Mouse (Mus musculus) frontal cortex, adult (tissue): ENCODE results near the gene Slc2a4.
"Not testable (repeated sequence)": the region's sequence is repeated elsewhere in the genome, so short reads cannot be mapped to it uniquely, and the experiment has no call there.

Source experiments
- ATAC-seq: cut with Nextera tagmentation; 2 replicates; pipeline ENCODE4 v1.9.2; 2017; ENCODE audit warnings: mild to moderate bottlenecking, moderate library complexity, mixed read lengths; ENCODE audit not compliant: low TSS enrichment

Gene Slc2a4

DNA sequence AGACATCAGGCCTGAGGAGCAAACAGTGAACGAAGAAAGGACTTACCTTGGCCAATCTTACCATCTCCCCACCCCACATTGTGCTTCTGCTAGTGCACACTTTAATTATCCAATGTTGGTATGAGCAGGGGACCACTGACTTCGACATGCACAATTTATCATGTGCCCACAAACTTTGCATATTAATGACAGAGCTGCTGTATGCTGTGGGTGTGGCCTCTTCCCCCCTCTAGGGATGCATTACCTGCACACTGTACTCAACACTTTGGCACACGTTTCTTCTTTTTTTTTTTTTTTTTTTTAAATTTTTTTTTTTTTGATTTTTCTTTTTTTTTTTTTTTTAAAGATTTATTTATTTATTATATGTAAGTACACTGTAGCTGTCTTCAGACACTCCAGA, 22.8 kb upstream of the Slc2a4 start:
- no peak for ATAC-seq

DNA sequence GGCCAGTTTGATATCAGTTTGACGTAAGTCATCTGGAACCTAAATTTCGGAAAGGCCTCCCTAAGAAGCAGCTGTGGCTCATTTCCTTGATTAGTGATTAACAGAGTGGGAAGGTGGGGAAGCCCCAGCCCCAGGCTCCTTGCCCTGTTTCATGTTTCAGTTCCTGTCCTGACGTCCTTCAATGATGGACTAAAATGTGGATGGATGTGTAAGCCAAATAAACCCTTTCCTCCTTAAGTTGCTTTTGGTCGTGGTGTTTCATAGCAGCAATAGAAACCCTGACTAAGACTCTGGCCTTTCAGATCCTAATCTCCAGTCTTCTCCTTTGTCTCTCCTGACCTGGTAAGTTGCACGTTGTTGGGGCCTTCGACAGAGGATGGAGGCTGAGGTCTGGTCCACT, 22.2 kb upstream of the Slc2a4 start:
- no peak for ATAC-seq

DNA sequence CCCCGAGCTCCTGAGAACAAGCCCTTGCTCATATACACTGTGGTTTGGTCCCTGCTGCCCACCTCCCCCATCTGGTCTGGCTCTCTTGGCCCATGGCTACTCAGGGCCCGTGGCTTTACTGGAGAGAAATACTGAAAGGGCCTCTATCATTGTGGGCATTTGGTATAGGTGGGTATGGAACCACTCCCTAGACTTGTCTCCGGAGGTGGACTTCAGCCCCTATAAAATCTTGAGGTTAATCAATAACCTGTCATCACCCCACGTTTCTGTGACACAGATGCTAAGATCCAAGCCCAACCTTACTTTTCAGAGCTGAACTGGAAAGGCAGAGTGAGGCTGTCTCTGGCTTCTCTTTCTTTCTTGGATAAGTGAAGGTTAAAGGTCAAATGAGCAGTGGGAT, 20.8 kb upstream of the Slc2a4 start:
- ATAC-seq = no peak

DNA sequence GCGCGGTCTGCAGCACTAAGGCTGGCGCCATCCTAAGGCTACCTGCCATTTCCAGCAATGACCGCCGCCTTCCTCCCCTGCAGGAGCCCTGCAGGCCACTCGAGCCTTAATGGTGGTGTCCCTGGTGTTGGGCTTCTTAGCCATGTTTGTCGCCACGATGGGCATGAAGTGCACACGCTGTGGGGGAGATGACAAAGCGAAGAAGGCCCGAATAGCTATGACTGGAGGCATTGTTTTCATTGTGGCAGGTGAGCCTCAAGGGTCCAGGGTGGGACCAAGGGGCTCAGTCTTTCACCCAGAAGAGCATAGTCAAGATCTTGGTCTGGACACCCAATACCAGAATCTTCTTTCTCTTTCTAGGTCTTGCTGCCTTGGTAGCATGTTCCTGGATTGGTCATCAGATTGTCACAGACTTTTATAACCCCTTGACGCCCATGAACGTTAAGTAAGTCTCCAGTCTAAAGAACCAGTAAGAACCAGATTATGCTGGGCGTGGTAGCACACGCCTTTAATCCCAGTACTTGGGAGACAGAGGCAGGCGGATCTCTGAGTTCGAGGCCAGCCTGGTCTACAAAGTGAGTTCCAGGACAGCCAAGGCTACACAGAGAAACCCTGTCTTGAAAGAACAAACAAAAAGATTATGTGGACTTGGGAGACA, 19.0 kb upstream of the Slc2a4 start:
- no peak for ATAC-seq

DNA sequence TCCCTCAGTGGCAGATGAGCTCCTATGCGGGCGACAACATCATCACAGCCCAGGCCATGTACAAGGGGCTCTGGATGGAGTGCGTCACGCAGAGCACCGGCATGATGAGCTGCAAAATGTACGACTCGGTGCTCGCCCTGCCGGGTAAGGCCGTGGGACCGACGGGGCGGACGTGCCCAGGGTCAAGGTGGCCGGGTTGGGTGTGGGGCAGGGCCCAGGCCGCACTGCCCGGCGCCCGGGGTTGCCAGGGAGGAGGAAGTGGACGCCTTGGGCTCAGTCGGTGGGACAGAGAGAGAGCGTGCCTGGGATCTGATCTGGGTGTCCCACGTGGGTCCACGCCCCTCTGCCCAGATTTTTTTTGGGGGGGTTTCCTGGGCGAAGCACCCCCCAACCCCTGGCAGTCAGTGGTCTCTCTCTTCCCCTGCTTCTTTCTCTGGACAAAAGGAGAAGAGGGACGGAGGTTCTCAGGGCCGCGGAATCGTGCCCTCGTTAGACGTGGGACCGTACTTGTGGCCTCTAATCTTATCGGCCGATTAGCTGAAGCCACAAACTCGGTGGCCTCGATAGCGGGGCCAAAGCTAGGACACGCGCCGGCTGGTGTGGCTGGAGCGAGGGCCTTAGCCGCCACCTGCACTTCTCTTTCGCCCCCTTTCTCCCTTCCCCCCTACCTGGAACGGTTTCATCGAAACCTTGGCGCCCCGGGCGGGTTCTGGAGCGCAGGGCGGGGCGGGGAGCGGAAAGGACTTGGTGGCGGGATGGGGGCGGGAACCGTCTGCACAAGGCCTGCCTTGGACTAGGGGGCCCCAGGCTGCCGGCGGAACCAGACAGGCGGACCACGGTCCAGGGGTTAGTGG, 18.2 kb upstream of the Slc2a4 start:
- no peak for ATAC-seq

DNA sequence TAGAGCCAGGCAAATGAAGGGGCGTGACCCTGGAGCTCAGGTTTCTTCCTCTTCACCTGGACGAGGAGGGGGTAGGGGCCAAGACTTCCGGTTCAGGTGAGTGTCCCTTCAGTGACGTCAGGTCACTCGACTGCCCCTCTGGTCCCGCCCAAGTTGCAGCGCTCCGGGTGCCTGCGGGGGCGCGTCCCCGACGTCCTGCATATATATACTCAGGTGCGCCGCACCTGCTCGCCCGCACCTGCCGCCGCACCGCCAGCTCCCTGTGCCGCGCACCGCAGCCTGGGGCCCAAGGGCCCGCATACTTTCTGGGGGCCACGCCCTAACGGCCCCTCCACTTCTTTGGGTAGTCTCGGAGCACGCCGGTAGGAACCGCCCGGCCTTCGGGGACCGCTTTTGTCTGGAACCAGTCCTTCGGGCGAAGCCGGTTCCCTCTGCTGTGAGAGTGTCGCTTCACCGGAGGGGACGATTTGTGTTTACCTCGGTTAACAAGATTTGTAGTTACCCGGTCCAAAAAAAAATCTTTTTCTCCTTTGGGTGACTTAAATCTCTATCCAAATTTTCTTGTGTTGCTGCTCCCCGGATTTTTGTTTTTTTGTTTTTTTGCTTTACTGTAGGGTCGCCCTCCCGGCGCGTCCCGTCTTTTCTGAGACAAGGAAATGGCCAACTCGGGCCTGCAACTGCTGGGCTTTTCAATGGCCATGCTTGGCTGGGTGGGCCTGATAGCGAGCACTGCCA, 17.4 kb upstream of the Slc2a4 start:
- ATAC-seq = no peak

DNA sequence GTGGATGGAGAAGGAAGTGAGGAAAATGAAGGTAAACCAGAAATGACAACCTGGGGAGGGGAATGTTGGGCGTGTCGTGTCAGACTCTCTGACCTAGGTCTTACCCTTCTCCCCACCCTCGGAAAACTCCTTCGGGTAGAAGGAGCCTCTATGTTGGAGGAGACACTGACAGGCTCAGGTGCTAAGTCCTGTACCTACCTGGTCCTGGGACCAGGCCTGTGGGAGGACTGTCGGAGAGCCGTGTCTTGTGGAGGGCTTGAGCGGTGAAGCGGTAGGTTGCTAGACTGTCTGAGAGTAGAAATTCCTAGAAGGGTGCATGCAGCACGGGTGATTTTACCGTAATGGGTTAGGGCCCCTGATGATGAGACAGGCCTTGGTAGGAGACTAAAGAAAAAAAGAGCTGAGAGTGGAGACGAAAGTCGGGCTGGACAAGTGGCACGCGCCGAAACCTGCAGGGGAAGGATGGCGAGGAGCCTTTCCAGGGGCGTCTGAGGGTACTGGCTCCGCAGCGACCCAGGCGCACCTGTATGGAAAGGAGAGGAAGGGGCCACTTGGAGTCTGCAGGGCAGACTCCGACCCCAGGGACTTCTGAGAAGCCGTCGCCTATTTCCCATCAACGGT, 16.8 kb upstream of the Slc2a4 start, which contains the start of gene Cldn7:
TSS of gene Cldn7 (plus strand) at position 130 of the 621 bp plus-strand sequence.
- no peak for ATAC-seq

DNA sequence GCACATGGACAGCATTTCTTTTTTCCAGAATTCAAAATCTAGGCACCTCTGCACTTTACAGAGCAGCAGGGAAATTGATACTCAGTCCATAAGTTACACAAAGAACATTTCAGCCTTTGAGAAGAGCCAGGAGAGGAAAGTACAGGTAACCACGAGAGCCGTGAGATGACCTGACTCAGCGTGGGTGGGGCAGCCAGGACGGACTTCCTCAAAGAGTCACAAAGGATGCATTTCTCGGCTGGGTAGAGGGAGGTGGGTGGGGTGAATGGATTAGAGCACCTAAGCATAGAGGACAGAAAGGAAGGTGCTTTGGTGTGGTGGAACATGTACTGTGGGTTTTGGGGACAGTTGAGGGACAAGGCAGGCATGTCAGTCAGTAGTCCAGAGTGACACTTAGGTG, 13.9 kb upstream of the Slc2a4 start:
- no peak for ATAC-seq

DNA sequence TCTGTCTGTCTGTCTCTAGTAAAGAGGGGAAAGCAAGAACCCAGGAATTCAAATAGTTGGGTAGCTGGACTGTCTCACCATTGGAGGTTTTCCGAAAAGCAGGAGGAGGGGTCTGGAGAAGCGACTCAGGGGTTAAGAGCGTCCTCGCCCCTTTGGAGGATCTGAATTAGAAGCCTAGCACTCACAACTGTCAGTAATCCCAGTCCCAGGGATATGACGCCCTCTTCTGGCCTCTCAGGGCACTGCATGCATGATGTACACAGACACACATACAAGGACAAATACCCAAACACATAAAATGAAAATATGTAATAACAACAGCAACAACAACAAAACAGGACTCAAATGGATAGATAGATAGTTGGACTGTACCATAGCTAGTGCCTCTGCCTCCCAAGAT, 12.6 kb upstream of the Slc2a4 start:
- no peak for ATAC-seq

DNA sequence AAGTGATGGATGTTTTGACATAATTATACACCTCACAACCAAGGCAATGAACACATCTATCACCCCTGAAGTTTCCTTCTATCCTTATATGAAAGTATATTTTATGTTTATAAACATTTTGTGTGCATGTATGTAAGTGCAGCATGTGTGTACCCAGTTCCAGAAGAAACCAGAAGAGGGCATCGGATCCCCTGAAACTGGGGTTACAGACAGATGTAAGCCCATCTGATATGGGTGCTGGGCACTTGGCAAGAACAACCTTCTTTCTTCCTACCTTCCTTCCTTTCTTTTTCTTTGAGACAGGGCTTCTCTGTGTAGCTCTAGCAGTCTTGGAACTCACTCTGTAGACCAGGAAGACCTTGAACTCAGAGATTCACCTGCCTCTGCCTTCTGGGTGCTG, 8.2 kb upstream of the Slc2a4 start:
- no peak for ATAC-seq

DNA sequence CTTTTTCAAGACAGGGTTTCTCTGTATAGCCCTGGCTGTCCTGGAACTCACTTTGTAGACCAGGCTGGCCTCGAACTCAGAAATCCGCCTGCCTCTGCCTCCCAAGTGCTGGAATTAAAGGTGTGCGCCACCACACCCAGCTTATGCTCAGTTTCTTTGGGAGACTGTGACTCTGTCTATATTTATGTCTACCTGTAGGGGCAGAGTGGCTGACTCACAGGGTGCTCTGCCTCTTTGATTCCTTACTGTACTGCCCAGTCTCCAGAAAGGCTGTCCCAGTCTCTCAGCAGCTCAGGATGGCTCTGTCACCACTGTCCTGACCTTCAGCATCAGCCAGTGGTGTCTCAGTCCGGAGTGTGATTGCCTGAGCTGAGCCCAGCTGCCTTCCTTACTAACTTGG, 7.6 kb upstream of the Slc2a4 start:
- not testable (repeated sequence) for ATAC-seq

DNA sequence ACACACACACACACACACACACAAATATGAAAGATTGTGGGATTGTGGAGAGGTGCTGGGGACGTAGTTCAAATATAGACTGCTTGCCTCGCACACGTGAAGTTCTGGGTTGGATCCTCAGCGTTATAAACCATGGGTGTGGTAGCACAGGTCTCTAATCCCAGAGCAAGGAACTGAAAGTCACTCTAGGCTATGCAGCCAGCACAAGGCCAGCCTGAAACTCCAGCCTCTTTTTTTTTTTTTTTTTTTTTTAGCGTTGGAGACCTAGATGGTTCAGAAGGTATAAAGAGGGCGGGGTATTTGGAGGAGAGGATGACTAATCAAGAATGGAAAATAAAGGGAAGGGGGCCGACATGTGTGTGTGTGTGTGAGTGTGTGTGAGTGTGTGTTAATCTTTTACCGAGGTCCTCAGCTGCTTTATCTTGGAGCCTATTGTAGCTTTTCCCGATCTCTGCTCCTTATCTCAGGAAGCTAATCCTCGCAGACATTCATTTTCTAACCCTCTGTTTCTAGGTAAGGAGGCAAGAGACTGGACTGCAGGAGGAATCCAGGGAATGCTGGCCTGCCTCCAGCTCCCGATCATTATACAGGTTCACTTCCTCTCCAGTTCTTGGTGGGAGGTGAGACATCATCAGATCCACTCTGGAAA, 5.4 kb upstream of the Slc2a4 start:
- no peak for ATAC-seq

DNA sequence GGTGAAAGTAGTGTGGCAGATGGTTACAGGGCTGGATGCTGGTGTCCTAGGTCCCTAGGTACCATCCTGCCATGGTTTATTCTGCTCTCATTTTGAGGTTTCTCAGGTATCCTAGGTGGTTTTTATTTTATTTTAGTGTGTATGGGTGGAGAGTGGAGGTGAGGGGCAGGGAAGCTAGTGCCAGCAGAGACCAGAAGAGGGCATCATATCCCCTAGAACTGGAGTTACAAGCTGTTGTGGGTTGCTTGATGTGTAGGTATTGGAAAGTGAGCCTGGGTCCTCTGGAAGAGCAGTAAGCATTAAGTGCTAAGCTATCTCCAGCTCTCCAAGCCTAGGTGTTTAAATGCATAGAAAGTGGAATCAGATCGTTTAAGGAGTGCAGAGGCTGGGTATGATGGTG, 4.3 kb upstream of the Slc2a4 start:
- no peak for ATAC-seq

DNA sequence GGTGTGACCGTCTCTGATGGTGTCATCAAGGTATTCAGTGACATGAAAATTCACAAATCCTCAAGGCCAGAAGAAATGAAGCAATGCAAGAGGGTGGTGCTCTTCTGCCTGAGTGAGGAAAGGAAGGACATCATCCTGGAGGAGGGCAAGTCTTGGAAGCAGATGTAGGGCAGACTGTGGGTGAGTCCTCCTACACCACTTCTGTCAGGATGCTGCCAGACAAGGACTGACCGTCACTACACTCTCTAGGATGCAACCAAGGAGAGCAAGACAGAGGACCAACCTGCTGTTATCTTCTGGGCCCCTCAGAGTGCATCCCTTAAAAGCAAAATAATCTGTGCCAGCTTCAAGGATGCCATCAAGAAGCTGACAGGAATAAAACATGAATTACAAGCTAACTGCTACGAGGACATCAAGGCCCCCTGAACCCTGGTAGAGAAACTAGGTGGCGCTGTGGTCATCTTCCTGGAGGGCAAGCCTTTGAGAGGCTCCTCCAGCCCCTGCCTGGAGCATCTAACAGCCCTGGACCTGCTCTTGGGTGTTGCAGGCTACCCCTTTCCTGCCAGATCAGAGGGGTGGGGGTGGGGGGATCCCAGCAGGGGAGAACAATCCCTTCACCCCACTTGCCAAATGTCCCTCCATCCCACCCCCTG, 2.9 kb upstream of the Slc2a4 start:
- ATAC-seq = peak; percentile 55; the same call in 1 of the 2 replicates

DNA sequence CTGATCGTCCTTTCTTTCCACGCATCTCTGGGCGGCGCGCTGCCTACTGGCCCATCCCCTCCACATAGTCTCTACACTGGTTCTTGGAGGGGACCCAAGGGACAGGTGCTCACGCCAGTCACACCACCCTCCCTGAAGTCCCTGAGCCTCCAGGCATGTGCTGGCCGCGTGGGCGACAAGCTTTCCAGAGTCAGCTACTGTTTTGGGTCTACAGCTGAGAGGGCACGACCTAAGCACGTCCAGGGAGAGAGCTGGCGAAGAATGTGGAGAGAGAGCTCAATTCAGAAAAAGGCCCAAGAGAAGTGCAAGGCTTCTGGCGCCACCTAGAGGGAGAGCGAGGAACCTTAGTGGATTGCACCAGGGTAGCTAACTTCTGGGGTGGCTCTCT, 769 bp upstream of the Slc2a4 start:
- peak; percentile 52; the same call in 1 of the 2 replicates for ATAC-seq

DNA sequence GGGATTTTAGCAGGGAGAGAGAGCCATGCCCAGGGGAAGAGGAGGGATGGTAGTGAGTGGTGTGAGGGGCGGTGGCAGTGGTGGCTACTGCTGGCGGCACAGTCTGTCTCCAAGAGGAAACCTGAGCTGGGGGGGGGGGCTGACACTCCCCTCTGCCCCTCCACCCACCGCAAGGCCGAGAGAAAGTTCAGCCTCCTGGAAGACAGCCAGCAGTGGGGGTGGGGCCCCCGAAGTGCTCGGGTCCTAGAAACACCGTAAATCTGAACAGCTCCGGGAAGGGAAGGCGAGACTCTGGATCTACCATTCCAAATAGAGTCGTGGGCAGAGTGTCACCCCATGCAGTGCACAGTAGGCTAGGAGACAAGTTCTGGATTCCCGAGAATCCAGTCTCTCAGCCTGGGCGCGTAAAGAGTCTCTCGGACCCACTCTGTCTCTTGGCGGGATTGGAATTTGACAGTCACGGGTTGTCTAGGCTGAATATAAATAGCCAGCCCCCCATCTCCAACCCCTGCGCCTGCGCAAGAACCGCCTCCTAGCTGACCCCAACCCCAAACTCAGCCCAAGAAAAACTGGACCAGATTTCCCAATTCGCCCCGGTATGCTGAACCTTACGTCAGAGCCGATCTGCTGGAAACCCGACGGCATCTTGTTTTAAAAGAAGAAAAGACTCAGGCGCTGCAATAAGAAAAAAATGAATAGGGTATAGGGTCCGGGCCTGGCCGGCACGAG, 487 bp downstream of the Slc2a4 start:
- no peak for ATAC-seq

DNA sequence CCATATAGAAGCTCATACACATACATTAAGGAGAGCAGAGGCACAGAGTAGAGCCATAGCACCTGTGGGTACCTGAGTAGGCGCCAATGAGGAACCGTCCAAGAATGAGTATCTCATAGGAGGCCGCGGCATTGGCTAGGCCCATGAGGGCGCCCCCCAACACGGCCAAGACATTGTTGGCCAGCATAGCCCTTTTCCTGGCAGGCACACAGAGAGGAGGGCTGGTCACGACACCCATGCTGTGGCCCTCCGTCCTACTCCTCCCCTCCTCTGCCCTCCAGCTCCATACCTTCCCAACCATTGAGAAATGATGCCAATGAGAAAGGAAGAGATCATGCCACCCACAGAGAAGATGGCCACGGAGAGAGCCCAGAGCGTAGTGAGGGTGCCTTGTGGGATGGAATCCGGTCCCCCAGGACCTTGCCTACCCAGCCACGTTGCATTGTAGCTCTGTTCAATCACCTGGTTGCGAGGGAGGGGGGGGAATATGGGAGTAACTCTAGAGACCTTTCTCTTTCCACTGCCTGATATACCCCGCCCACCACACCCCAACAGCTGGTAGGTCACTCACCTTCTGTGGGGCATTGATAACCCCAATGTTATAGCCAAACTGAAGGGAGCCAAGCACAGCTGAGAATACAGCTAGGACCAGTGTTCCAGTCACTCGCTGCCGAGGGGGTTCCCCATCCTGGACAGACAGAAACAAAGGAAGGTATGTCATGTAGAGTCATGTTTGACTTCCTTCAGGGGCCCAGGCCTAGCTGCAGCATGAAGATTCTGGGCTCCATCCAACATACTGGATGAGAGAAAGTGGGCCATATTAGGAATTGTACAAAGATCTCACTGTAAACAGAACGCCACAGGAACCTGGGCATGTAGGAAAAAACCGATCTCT, 1.7 kb downstream of the Slc2a4 start:
- ATAC-seq = no peak

DNA sequence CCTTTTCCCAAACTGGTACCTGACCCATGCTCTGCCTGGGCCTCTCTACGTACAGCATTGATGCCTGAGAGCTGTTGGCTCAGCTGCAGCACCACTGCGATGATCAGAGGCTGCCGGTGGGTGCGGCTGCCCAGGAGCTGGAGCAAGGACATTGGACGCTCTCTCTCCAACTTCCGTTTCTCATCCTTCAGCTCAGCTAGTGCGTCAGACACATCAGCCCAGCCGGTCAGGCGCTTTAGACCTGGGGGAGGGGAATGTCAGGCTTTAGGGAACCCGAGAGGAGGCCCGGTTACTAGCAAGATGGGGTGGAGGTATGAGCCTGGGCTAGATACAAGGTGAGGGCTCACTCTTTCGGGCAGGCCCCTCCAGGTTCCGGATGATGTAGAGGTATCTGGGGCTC, 2.8 kb downstream of the Slc2a4 start:
- ATAC-seq = no peak

DNA sequence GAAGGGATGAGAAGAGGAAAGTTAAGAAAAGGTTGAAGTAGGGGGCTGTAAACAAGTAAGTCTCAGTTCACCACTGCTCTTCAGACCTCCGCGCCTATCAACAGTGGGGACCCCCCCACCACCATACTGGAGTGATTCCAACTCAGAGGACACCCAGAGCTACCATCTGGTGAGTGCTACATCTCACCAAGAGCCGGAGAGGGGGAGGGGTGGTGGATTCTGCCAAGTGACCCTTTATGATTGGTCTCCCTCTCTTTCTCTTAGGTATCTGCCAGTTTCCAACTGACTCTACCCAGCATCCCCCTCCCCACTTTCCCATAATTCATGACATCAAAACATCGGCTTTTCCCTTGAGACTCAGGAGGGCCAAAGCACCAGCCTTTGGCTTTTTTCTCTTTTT, 7.0 kb downstream of the Slc2a4 start:
- no peak for ATAC-seq
